Mouse (Mus musculus): ENCODE data around the gene Tubb5.

GRCm38 (mm10) chr17:35815836-35816235, 22.3 kb downstream of the Tubb5 start:
- TF ChIP-seq POLR2A (IDR thresholded peaks at IDR 0.05; ENCODE audit: borderline replicate concordance, control insufficient read depth, low read depth, low read length) (no peak), CTCF (IDR thresholded peaks at IDR 0.05; ENCODE audit: control insufficient read depth, insufficient read depth, low read length) (no peak)
